Mouse (Mus musculus) liver, embryonic 11.5 days (tissue): ENCODE measurements around the gene Nop16. TPM values are rescaled to one million over a fixed set of nuclear protein-coding genes. Genes with fewer than 3 reads are reported as not detected.

Source experiments
- ATAC-seq: fragments of 200-750 bp; cut with Nextera tagmentation; replicated peaks from 2 replicates; pipeline ENCODE4 v1.8.0; 2017; ENCODE audit warnings: moderate number of reproducible peaks, mild to moderate bottlenecking, moderate TSS enrichment, moderate library complexity; ENCODE audit not compliant: low FRiP score
- DNase-seq: peaks from one replicate; pipeline ENCODE4 v3.0.0-alpha.2; 2017; ENCODE audit warnings: low spot score
- H3K27ac ChIP-seq: fragments of 300-500 bp; sonication (generic); 2 replicates; pipeline ENCODE4 v1.5.1; 2014; ENCODE audit warnings: mild to moderate bottlenecking, low read depth, low read length, control low read depth
- H3K27me3 ChIP-seq: fragments of 300-500 bp; sonication (generic); replicated peaks from 2 replicates; pipeline ENCODE4 v1.6.1; 2014; ENCODE audit warnings: low read length, mixed read lengths; ENCODE audit not compliant: control insufficient read depth, insufficient read depth
- H3K36me3 ChIP-seq: fragments of 300-500 bp; sonication (generic); 2 replicates; pipeline ENCODE4 v1.6.1; 2014; ENCODE audit warnings: mild to moderate bottlenecking, low read length, moderate library complexity, mixed read lengths; ENCODE audit not compliant: control insufficient read depth, insufficient read depth
- H3K4me1 ChIP-seq: fragments of 300-500 bp; sonication (generic); replicated peaks from 2 replicates; pipeline ENCODE4 v1.6.1; 2014; ENCODE audit warnings: low read length, mixed read lengths; ENCODE audit not compliant: control insufficient read depth, insufficient read depth
- H3K4me2 ChIP-seq: fragments of 300-500 bp; sonication (generic); 2 replicates; pipeline ENCODE4 v1.6.1; 2014; ENCODE audit warnings: mild to moderate bottlenecking, control low read depth, moderate library complexity
- H3K4me3 ChIP-seq: fragments of 300-500 bp; sonication (generic); 2 replicates; pipeline ENCODE4 v1.5.1; 2014; ENCODE audit warnings: low read depth, low read length, control low read depth
- H3K9ac ChIP-seq: fragments of 300-500 bp; sonication (generic); 2 replicates; pipeline ENCODE4 v1.6.1; 2014; ENCODE audit warnings: low read depth, low read length, control low read depth
- H3K9me3 ChIP-seq: fragments of 300-500 bp; sonication (generic); 2 replicates; pipeline ENCODE4 v1.6.1; 2016; ENCODE audit warnings: low read length, inconsistent platforms, mixed read lengths; ENCODE audit not compliant: control insufficient read depth
- WGBS: fragments of 180-500 bp; shearing (Covaris S2); extraction: QIAGEN DNeasy Blood & Tissue Kit; methylation state at CpG from one replicate; pipeline ENCODE4 v1.1.7; 2014; 5-methylcytosine and 5-hydroxymethylcytosine counted together
- polyA plus RNA-seq: library from polyadenylated mRNA; unstranded; fragments of >200 nt; fragmentation: Nextera tagmentation; extraction: Ambion mirVana; gene quantifications from 2 replicates; pipeline ENCODE4 v1.2.1, GENCODE M21; 2014

The Nop16 gene
- polyA plus RNA-seq, 1 experiment from 2014 or later: 152 TPM

GRCm38 (mm10) chr13:54603501-54603900 is 13.6 kb upstream of the Nop16 start:
- Histone ChIP-seq H3K4me2 (no peak overlapping the region), H3K4me3 (no peak overlapping the region), H3K27me3 (no peaks in the 10 kb centered on the region), H3K27ac (no peak overlapping the region), H3K9me3 (no peaks in the 10 kb centered on the region), H3K9ac (no peak overlapping the region), H3K4me1 (peaks cover 12% of the 10 kb centered on the region), H3K36me3 (0 out of 2 replicates have a peak, but pooled peaks cover 7% of the 10 kb centered on the region)
- no peak for ATAC-seq
- DNase-seq: no peak

DNA sequence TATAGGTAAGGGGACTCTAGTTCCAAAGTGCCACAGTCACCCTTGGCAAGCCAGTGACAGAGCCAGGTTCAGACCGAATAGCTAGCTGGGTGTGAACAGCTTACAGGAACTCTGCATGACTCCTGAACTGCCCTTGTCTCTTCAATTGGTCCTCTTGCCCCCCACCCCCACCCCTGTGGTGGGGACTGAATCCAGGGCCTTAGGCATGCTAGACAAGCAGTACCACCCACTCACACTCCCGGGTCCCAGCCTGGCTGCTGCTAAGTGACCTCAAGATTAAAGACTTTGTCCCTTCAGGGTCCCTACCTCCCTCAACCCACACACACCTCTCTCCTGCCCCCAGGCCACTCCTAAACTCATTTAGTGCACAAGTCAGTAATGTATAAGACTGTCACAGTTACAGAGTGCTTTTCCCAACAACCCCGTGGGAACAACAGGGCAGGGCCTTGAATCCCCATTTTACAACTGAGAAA is 12.8 kb upstream of the Nop16 start:
- no peak overlapping the region for H3K27ac ChIP-seq
- H3K4me2 ChIP-seq: no peak overlapping the region
- H3K4me1 ChIP-seq: peaks cover 5% of the 10 kb centered on the region
- no peaks in the 10 kb centered on the region for H3K27me3 ChIP-seq
- ATAC-seq (no peak), DNase-seq (no peak)
- H3K9me3 ChIP-seq: no peaks in the 10 kb centered on the region
- no peak overlapping the region for H3K9ac ChIP-seq
- 72% methylated on average over 3 of the region's 3 CpGs for WGBS
- no peak overlapping the region for H3K4me3 ChIP-seq
- H3K36me3 ChIP-seq: 0 out of 2 replicates have a peak, but pooled peaks cover 7% of the 10 kb centered on the region

DNA sequence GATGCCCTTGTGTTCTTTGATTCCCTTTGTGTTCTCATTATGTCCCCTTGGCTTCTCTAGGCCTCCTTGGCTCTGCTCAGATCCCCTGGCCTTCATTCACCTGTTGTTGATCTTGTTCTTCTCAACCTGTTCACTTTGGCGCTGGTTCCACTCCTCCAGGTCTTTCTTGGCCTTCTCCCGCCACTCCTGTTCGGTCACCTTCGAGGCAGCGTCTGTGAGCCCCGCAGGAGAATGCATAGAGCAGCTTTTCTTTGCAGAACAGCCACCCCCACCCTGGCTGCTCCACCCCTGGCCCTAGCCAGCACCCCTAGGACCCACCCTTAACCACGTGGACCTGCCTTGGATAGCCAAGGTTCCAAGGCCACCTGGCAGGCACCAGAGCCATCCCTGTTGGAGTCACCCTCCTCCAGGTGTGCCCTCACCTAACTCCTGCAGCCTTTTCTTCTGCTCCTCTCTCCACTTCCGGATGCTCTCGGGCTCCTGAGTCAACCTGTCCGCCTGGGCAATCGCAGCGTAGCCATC is 8.8 kb upstream of the Nop16 start:
- Histone ChIP-seq H3K4me2 (no peak overlapping the region), H3K27ac (no peak overlapping the region), H3K9me3 (no peaks in the 10 kb centered on the region), H3K9ac (no peak overlapping the region), H3K4me1 (no peaks in the 10 kb centered on the region), H3K36me3 (peaks cover 10% of the 10 kb centered on the region; the same call in 1 of the 2 replicates), H3K4me3 (no peak overlapping the region), H3K27me3 (no peaks in the 10 kb centered on the region)
- DNase-seq (no peak), ATAC-seq (no peak)
- 87% methylated on average over 12 of the region's 12 CpGs for WGBS

DNA sequence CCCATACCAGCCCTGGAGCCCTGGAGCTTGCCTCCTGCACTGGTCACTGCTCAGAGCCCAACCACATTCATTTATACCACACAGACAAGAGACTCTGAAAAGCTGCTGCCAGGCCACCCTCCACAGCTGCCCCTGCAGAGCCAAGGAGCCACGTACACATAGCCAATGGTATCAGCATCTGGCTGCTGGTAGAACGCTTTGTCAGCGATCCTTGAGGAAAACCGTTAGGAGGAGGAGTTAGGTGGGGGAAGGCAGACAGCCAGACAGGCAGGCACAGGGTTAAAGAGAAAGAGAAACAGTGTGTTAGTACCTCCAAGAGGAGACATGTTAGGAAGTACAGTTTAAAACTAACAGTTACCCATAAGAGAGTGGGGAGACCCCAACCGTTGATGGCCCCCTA is 7.0 kb upstream of the Nop16 start:
- H3K4me3 ChIP-seq: no peak overlapping the region
- DNase-seq (no peak), ATAC-seq (no peak)
- WGBS: 69% methylated on average over 5 of the region's 5 CpGs
- H3K36me3 ChIP-seq: peaks cover 10% of the 10 kb centered on the region; the same call in 1 of the 2 replicates
- H3K27ac ChIP-seq: no peak overlapping the region
- no peaks in the 10 kb centered on the region for H3K27me3 ChIP-seq
- H3K4me1 ChIP-seq: no peaks in the 10 kb centered on the region; the same call in 1 of the 2 replicates
- H3K9ac ChIP-seq: no peak overlapping the region
- H3K4me2 ChIP-seq: no peak overlapping the region
- no peaks in the 10 kb centered on the region for H3K9me3 ChIP-seq

GRCm38 (mm10) chr13:54596107-54596690 is 6.3 kb upstream of the Nop16 start:
- no peak overlapping the region for H3K4me3 ChIP-seq
- H3K9me3 ChIP-seq: no peaks in the 10 kb centered on the region
- no peak for ATAC-seq
- H3K4me2 ChIP-seq: no peak overlapping the region
- H3K27ac ChIP-seq: no peak overlapping the region
- H3K9ac ChIP-seq: no peak overlapping the region
- H3K27me3 ChIP-seq: no peaks in the 10 kb centered on the region
- WGBS: 77% methylated on average over 8 of the region's 8 CpGs
- peaks cover 10% of the 10 kb centered on the region; the same call in 1 of the 2 replicates for H3K36me3 ChIP-seq
- DNase-seq: no peak
- peaks cover 7% of the 10 kb centered on the region for H3K4me1 ChIP-seq

GRCm38 (mm10) chr13:54593617-54594016 is 3.7 kb upstream of the Nop16 start:
- DNase-seq (no peak), ATAC-seq (no peak)
- Histone ChIP-seq H3K4me1 (peaks cover 14% of the 10 kb centered on the region), H3K9me3 (no peaks in the 10 kb centered on the region), H3K36me3 (peaks cover 3% of the 10 kb centered on the region; the same call in 1 of the 2 replicates), H3K4me3 (no peak overlapping the region), H3K27ac (no peak overlapping the region), H3K27me3 (no peaks in the 10 kb centered on the region), H3K9ac (no peak overlapping the region), H3K4me2 (no peak overlapping the region)
- WGBS: 85% methylated on average over 11 of the region's 11 CpGs

DNA sequence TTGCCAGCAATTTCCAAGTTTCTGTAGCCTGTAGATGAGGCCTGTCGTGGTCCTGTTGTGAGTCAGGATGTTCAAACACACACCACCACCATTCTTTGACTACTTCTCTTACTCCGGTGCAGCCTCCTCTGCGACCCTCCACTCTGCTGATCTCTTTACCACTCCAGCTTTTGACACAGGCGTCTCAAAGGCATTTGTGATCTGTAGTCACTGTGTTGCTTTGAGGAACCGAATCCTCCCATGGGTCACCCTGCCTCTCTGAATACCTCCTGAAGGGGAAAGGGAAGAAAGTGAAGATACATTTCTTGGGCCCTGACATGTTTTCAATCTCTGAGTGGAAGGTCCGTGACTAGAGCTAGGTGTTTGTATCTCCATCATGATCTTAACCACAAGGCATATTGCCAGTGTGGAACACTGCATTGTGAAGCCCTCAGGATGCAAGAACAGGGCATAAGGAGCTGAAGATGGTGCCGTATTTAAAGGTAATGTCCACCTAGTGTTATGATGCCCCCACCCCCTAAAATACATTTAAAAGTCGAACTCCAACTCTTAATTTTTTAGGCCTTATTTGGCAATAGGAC is 2.0 kb upstream of the Nop16 start:
- DNase-seq (no peak), ATAC-seq (no peak)
- H3K27ac ChIP-seq: 0 out of 2 replicates have a peak overlapping the region, but pooled peaks have one; percentile 17
- 90% methylated on average over 8 of the region's 8 CpGs for WGBS
- H3K4me2 ChIP-seq: peak overlapping the region; percentile 73
- peaks cover 17% of the 10 kb centered on the region for H3K4me1 ChIP-seq
- peak overlapping the region; percentile 73 for H3K4me3 ChIP-seq
- no peaks in the 10 kb centered on the region for H3K9me3 ChIP-seq
- H3K36me3 ChIP-seq: peaks cover 10% of the 10 kb centered on the region
- H3K9ac ChIP-seq: no peak overlapping the region
- no peaks in the 10 kb centered on the region for H3K27me3 ChIP-seq

- peak overlapping the region; percentile 73 for H3K4me3 ChIP-seq
- ATAC-seq: peak; percentile 43
- H3K9ac ChIP-seq: peak overlapping the region; percentile 82
- H3K9me3 ChIP-seq: no peaks in the 10 kb centered on the region
- DNase-seq: no peak
- H3K27ac ChIP-seq: peak overlapping the region; percentile 28; the same call in 1 of the 2 replicates
- H3K4me2 ChIP-seq: peak overlapping the region; percentile 73
- no peaks in the 10 kb centered on the region for H3K27me3 ChIP-seq
- 1% methylated on average over 24 of the region's 24 CpGs for WGBS
- peaks cover 17% of the 10 kb centered on the region for H3K4me1 ChIP-seq
- H3K36me3 ChIP-seq: peaks cover 23% of the 10 kb centered on the region
Measured at GRCm38 (mm10) chr13:54589414-54589995, 385 bp downstream of the Nop16 start.
